Mouse (Mus musculus) embryonic stem cell, embryonic (primary cell): ENCODE data around the gene 1700028J19Rik.

Source experiments
- CTCF ChIA-PET, 4 experiments: fragments of 300-600 bp in 2 of 4; fragments of 350-600 bp in 2 of 4; sonication (Branson Sonifier 250); formaldehyde crosslinking; loops; one replicate each; lab custom pipeline; 2022; ENCODE audit warnings: inconsistent platforms in 2 of 4; lab: Charles Lee
- POLR2A ChIA-PET, 4 experiments: fragments of 300-600 bp in 2 of 4; fragments of 350-600 bp in 2 of 4; sonication (Branson Sonifier 250); formaldehyde crosslinking; loops; one replicate each; lab custom pipeline; 2022; ENCODE audit warnings: antibody characterized with exemption in 4 of 4, inconsistent platforms in 1 of 4; lab: Charles Lee

The 1700028J19Rik gene

DNA sequence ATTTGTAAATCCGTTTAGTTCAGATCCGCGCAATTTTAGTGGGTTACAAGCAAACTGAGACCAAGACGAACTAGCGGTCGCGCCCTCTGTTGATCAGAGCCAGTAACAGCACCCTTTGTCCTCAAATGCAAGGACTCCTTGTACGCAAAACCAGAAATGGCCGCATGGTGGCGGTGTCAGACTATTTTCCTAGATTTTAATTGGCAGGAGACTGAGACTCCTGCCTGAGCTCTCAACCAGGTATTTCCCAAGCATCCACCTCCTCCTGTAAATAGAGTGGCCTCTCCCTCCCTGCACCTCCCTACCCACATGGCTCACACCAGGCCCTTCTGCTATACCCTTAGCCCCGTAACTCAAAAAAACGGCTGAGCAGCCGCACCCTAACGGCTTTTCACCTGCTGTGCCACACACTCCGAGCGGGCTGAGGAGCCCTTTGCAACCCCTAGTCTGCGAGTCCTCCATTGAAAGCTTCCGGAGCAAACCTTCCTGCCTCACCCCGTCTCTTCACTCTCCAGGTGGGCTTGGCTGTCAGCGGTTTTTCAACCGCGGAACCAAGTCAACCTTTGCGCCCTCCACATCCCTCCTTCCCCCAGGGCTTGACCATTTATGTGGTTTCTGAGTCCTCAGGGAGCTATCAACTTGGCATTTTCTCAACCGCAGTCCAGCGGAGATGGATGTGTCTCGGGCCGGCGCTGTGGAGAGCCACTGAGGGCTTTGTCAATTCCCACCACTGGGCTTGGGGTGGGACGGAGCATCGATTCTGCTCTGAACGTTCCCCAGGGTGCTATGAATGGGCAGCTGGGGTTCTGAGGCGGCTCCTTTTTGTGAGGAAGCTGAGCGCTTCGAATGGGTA is 16.5 kb upstream of the 1700028J19Rik start:
- ChIA-PET POLR2A (interaction anchor here (0.5 to 10.4 kb wide), 64 partner anchors 9 to 387 kb away, joined by 3 to 67 read pairs (median 4); partner anchors contain the start of genes 1700028J19Rik (in 2 of the 4), 2410002F23Rik (in 2 of the 4), Fam71e1 (in 2 of the 4) and Josd2 (in 2 of the 4)), CTCF (interaction anchor here (0.5 to 3.3 kb wide), 130 partner anchors 9 to 849 kb away, joined by 3 to 48 read pairs (median 5); partner anchors contain the start of genes Pold1 (in 2 of the 4), 1700028J19Rik (in 1 of the 4), 2410002F23Rik (in 1 of the 4) and Ap2a1 (in 1 of the 4))

DNA sequence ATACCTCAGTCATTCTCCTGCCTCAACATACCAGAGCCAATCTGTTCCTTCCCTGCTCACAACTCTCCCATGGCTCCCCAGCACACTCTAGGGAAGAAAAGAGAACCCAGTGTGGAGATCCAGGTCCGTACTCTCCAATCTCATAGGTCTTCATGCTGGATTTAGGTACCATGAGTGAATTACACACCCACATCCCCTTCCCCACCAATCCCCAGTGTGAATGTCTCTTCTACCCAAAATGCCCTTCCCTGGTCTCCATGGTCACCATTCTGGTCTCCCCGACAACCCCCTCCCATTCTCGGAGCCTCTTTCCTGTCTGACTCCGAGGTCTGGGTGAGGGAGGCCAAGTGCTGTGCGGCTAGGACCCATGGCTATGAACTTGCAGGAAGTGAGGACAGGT is 14.7 kb upstream of the 1700028J19Rik start, which contains the start of gene Gm15517:
Gm15517 (plus strand) TSS at position 301 of the 400 bp plus-strand sequence.
- CTCF ChIA-PET, result interaction anchor here in 2 of 4 experiments (0.7 to 1.6 kb wide), 4 partner anchors 90 to 369 kb away, joined by 3 to 4 read pairs (median 3); no protein-coding TSS in a partner anchor

DNA sequence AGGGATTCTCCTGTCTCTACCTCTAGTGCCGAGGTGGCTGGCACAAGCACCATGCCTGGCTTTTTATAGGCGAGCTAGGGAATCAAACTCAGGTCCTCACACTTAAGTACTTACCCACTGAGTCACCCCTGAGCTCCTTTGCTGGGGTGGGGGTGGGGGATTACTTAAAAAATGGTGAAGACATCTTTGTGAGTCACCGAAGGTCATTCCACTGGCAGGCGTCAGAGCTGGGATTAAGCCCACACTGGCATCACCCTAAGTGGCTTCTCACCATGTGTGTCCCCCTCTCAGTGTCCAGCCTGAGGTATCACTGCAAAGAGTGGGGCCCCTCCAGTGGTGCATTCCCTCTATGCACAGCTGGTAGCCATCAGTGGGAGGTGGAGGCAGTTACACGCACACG is 13.9 kb upstream of the 1700028J19Rik start:
- POLR2A ChIA-PET, result interaction anchor here in 3 of 4 experiments (0.6 to 10.4 kb wide), 4 partner anchors 14 to 450 kb away, joined by 3 to 67 read pairs (median 4); partner anchors contain the start of genes 1700028J19Rik (in 1 of the 3) and 2410002F23Rik (in 1 of the 3)
- CTCF ChIA-PET, result interaction anchor here in 3 of 4 experiments (0.5 to 1.6 kb wide), 7 partner anchors 60 to 328 kb away, joined by 3 to 17 read pairs (median 3); no protein-coding TSS in a partner anchor

More for the DNA sequence above, 14.7 kb upstream of the 1700028J19Rik start, which contains the start of gene Gm15517:
- POLR2A ChIA-PET, result interaction anchor here in 2 of 4 experiments (0.7 to 10.4 kb wide), 4 partner anchors 15 to 451 kb away, joined by 3 to 67 read pairs (median 13); partner anchors contain the start of genes 1700028J19Rik (in 1 of the 2) and 2410002F23Rik (in 1 of the 2)

DNA sequence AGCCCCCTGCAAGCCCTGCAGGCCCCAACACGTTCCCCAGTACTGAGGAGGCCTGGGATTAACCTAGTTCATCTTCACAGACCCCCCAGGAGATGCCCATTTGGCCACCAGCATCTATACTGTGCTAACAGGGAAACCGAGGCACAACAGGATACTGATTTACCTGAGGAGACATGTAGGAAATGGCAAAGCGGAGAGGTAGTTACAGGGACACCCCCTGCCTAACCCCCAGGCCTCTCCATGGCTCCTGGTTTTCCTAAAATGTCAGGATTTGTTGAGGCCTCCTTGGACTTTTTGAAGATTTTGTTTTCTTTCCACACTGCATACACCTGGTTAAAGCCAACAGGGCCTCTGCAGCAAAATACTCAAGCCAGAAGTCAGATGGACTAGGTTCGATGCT is 10.8 kb upstream of the 1700028J19Rik start, which contains the start of gene Acp4:
Acp4 (minus strand) TSS at position 101 of the 400 bp plus-strand sequence.
- ChIA-PET POLR2A (interaction anchor here in 2 of 4 experiments (0.6 to 10.4 kb wide), 4 partner anchors 11 to 1491 kb away, joined by 3 to 67 read pairs (median 3); partner anchors contain the start of genes 1700028J19Rik (in 1 of the 2) and 2410002F23Rik (in 1 of the 2)), CTCF (no interaction called here)

DNA sequence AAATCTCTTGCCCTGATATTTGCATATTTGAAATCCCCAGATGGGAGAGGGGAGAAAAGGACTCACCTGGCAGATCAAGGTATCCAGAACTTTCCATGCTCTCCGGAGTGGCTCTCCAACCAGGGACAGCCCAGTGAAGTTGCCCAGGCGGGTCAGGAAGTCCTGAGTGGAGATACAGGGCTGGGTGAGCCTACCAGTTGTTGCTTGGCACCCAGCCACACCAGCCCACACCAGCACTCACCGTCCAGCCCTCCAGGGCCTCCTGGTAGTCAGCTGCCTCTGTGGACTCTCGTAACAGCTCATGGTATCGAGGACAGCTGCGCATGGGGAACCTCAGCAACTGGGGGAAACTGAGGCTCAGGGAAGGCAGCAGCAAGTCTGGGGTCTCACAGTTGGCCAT is 8.4 kb upstream of the 1700028J19Rik start:
- POLR2A ChIA-PET, result interaction anchor here in 3 of 4 experiments (0.6 to 10.4 kb wide), 16 partner anchors 8 to 252 kb away, joined by 3 to 67 read pairs (median 4); partner anchors contain the start of genes 1700028J19Rik (in 3 of the 3) and 2410002F23Rik (in 3 of the 3)
- CTCF ChIA-PET, result interaction anchor here in 3 of 4 experiments (0.6 to 2.5 kb wide), 3 partner anchors 8 to 252 kb away, joined by 6 to 9 read pairs (median 6); no protein-coding TSS in a partner anchor

DNA sequence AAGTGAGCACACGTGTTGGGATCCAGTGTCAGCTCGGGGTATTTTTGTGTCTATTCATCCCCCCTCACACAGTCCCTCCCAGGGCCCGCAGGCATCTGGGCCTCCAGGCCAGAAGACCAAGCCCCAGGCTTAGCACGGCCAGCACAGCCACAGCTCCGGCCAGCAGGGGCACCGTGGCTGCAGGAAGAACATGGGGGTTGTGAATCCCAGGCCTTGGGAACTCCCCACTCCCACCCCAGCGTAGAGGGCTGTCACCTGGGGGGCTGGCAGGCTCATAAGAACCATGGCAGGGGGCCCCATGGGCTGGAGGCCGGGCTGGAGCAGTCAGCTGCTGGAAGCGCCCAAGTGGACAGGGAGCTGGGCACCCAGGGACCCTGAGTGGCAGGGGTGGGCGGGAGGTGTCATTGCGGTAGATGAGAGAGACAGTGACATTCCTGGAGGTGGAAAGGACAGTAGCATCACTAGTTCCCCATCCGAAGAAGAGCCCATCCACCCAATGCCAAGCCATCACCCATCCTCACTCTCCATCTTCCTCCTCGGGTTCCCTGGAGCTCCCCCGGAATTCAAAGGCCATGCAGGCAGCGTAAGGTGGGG is 6.6 kb upstream of the 1700028J19Rik start:
- POLR2A ChIA-PET, result interaction anchor here in 3 of 4 experiments (0.7 to 3.5 kb wide), 16 partner anchors 10 to 243 kb away, joined by 3 to 18 read pairs (median 3); partner anchors contain the start of genes Klk1 (in 2 of the 3), Emc10 (in 1 of the 3) and Fam71e1 (in 1 of the 3)
- CTCF ChIA-PET, result interaction anchor here in 2 of 4 experiments (0.6 to 2.5 kb wide), 2 partner anchors 10 to 815 kb away, joined by 3 to 9 read pairs; no protein-coding TSS in a partner anchor

DNA sequence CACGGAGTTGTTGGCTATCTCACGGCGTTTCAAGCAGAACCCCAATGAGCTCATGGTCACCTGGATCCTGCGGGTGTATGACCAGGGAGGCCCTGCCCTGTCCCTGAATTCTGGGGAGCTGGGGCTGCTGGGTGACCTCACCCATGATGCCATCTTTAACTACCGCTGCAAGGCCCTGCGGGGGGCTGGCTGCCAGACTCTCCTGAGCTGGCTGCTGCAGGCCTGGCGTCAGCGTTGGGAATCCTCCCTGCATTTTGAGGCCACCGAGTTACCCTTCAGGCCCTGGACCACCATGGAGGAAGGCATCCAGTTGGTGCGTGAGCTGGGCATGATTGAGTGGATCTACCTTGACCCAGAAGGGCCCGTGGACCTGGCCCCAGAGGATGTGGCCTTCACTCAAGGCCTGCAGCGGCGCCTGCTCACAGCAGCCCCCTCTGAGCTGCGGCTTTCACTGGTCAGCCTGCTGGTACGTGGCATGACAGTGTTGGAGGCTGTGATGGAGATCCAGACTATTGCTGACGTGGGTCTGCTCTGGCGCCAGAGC is 4.3 kb upstream of the 1700028J19Rik start:
- POLR2A ChIA-PET, result interaction anchor here in 3 of 4 experiments (1.1 to 2.0 kb wide), 6 partner anchors 12 to 331 kb away, joined by 3 to 6 read pairs (median 3); partner anchors contain the start of gene Klk1b22 (in 1 of the 3)
- CTCF ChIA-PET, result interaction anchor here in 1 of 4 experiments (1.0 kb wide), 1 partner anchor 322 kb away, joined by 3 read pairs; no protein-coding TSS in a partner anchor

DNA sequence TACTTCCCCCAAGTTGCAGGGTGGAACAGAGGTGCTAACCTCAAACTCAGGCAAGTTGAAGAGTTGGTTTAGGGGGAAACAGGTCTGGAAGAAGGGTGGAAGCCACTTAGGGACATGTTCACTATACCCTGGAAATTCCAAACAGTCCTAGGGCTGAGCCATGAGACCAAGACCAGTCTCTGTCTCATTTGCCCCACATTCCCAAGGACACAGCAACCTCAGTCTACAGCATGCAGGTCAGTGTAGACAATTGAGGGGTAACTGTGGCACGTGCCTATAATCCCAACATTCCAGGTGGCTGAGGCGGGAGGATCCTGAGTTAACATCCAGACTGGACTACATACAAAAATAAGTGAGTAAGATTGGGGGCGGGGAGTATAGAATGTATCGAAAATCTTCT is 2.8 kb upstream of the 1700028J19Rik start:
- ChIA-PET POLR2A (interaction anchor here in 3 of 4 experiments (0.8 to 2.0 kb wide), 5 partner anchors 9 to 330 kb away, joined by 3 to 5 read pairs (median 3); no protein-coding TSS in a partner anchor), CTCF (no interaction called here)

DNA sequence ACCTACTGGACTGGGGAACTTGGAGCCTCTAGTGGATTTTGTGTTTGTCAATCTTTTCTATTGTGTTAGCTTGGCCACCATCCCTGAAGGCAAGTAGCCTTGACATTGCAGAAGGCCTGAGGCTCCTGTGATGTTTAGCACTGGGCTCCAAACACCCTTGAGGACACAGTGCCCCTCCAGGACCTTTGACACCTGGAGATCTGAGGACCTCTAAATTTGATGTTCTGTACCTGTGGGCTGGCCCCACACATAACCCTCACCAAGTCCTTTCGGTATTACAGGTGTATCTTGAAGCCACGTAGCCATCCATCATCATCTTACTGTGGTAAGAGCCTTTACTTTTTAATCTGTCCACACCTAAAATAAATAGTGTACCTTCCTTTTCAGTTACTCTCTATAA is 1.5 kb upstream of the 1700028J19Rik start:
- ChIA-PET POLR2A (interaction anchor here in 2 of 4 experiments (1.1 to 5.3 kb wide), 10 partner anchors 12 to 103 kb away, joined by 4 to 67 read pairs (median 16); partner anchors contain the start of genes Gm36864 (in 2 of the 2), Klk1 (in 2 of the 2), Acp4 (in 1 of the 2) and Gm15517 (in 1 of the 2)), CTCF (no interaction called here)

DNA sequence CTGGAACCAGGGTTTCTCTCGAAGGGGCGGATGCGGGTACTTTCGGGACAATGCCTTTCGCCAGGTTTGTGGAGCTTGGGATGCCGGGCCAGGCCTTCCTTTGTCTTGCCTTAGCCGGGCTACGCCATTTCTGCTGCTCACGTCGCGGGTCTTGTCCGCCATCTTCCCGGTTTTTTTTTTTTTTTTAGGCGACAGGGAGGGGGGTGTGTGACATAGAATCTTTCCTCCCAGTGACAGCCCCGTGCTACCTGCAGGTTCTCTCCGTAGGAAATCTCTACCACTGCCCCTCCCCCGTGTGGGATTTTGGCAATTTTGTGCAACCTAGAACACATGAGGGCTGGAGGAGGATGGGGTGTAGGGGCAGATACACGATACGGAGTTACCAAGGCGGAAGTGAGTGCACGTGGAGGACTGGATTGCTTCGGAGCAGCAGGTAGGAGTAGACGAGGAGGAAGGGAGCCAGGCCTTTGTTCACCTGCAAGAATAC is 532 bp upstream of the 1700028J19Rik start:
- ChIA-PET CTCF (interaction anchor here in 2 of 4 experiments (0.6 to 1.7 kb wide), 5 partner anchors 16 to 314 kb away, joined by 3 read pairs; no protein-coding TSS in a partner anchor), POLR2A (interaction anchor here (0.5 to 5.3 kb wide), 62 partner anchors 8 to 1968 kb away, joined by 3 to 67 read pairs (median 5); partner anchors contain the start of genes Emc10 (in 2 of the 4), Fam71e1 (in 2 of the 4), Gm36864 (in 2 of the 4) and Klk1 (in 2 of the 4))

DNA sequence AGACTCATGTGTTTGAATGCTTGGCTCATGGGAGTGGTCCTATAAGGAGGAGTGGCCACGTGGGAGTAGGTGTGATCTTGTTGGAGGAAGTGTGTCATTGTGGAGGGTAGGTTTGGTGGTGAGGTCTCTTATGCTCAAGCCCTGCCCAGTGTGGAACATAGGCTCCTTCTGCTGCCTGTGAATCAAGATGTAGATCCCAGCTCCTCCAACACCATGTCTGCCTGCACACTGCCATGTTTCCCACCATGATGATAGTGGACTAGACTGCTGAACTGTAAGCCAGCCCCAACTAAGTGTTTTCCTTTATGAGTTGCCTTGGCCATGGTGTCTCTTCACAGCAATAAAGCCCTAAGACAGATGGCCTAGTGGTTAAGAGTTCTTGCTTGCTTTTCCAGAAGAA is 2.4 kb downstream of the 1700028J19Rik start:
- ChIA-PET POLR2A (interaction anchor here in 1 of 4 experiments (5.3 kb wide), 1 partner anchor 16 kb away, joined by 67 read pairs; the partner anchor contains the start of genes Acp4 and Gm15517), CTCF (no interaction called here)

DNA sequence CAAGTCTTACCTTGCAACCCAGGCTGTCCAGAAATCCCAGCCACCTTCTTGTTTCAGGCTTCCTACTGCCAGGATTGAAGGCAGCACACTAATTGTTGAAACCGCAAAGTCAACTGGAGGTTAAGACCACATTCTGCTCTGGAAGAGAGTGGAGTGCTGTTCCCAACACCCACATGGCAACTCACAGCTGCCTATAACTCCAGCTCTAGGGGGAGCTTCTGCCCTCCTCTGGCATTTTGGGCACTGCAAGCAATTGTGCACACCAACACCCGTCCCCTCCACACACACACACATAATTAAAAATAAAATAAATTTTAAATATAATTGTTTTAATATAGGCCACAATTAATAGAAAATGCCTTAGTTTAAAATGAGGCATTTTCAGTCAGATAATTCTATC is 5.3 kb downstream of the 1700028J19Rik start:
- CTCF ChIA-PET, result interaction anchor here in 1 of 4 experiments (1.1 kb wide), 1 partner anchor 22 kb away, joined by 3 read pairs; no protein-coding TSS in a partner anchor
- POLR2A ChIA-PET, result interaction anchor here in 1 of 4 experiments (1.5 kb wide), 1 partner anchor 14 kb away, joined by 3 read pairs; no protein-coding TSS in a partner anchor

DNA sequence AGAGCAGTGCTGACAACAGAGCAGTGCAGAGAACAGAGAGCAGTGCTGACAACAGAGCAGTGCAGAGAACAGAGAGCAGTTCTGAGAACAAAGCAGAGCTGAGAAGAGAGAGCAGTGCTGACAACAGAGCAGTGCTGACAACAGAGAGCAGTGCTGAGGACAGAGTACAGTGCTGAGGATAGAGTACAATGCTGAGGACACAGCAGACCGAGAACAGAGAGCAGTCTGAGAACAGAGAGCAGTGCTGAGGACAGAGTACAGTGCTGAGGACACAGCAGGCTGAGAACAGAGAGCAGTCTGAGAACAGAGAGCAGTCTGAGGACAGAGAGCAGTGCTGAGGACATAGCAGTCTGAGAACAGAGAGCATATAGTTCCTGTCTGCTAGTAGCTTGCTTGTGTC is 5.8 kb downstream of the 1700028J19Rik start:
- POLR2A ChIA-PET, result interaction anchor here in 1 of 4 experiments (0.6 to 1.5 kb wide), 2 partner anchors 14 to 27 kb away, joined by 3 read pairs; no protein-coding TSS in a partner anchor
- CTCF ChIA-PET, result interaction anchor here in 1 of 4 experiments (1.1 kb wide), 1 partner anchor 22 kb away, joined by 3 read pairs; no protein-coding TSS in a partner anchor

DNA sequence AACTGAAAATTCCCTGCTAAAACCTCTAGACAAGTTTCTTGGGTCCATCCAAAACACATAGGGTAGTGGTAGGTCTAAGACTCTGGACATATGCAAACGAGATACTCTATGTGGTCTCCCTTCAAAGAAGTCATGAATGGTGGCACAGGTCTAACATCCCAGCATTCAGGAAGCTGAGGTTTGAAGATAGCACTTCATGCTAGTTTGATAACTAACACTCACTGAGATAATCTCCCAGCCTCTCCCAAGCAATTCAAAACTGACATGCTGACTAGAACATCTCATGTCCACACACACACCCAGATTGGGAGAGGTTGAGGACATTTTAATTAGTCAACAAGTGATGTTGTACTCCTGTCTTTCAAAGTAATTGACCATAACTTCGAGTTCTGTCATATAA is 6.6 kb downstream of the 1700028J19Rik start:
- ChIA-PET CTCF (interaction anchor here in 1 of 4 experiments (1.1 kb wide), 1 partner anchor 23 kb away, joined by 3 read pairs; no protein-coding TSS in a partner anchor), POLR2A (no interaction called here)

DNA sequence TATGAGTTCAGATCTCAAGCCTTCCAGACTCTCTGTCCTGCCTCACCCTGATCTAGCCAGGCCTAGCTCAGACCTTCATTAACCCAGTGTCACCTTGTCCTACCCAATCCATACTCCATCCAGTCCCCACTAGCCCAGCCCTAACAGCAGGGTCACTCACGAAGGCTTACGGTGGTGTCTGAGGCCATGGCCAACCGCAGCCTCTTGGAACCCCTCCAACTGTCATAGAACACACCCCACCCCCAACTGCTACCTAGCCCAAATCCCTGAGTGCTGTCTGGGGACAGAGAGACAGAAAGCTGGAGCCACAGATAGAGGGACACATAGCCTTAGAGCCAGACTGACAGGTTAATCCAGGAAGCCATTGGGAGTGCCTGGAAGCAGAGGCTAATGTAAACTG is 10.6 kb downstream of the 1700028J19Rik start, which contains the start of gene Gm36864:
Gm36864 (plus strand) TSS at position 269 of the 400 bp plus-strand sequence.
- POLR2A ChIA-PET, result interaction anchor here in 3 of 4 experiments (0.6 to 2.7 kb wide), 4 partner anchors 10 to 18 kb away, joined by 3 to 18 read pairs (median 8); partner anchors contain the start of genes 1700028J19Rik (in 2 of the 3), 2410002F23Rik (in 2 of the 3) and Klk1 (in 1 of the 3)
- CTCF ChIA-PET, result no interaction called here
